Mouse (Mus musculus) lung, postnatal 10 days (tissue): ENCODE data around the gene Cideb.

Experiments
- DNase-seq: peaks from one replicate; pipeline ENCODE4 v3.0.0; 2021

The Cideb gene

DNA sequence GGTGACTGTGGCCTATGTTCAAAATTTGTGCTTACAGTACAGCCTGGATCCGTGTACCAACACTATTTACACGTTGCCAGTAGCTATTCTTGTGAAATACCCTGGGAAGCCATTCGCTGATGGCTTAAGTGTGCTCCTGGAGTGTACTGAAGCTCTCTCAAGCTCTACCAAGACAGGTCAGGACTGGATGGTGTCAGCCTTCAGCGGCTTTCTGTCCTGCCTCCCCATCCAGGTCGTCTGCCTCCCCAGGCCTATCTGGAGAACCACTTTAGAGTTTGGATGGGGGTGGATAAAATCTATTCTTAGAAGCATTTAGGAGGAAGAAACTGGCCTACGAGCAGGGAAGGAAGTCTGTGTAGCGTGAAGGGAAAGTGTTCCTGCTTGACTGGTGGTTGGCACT is 4.9 kb upstream of the Cideb start:
- DNase-seq = peak; percentile 57

DNA sequence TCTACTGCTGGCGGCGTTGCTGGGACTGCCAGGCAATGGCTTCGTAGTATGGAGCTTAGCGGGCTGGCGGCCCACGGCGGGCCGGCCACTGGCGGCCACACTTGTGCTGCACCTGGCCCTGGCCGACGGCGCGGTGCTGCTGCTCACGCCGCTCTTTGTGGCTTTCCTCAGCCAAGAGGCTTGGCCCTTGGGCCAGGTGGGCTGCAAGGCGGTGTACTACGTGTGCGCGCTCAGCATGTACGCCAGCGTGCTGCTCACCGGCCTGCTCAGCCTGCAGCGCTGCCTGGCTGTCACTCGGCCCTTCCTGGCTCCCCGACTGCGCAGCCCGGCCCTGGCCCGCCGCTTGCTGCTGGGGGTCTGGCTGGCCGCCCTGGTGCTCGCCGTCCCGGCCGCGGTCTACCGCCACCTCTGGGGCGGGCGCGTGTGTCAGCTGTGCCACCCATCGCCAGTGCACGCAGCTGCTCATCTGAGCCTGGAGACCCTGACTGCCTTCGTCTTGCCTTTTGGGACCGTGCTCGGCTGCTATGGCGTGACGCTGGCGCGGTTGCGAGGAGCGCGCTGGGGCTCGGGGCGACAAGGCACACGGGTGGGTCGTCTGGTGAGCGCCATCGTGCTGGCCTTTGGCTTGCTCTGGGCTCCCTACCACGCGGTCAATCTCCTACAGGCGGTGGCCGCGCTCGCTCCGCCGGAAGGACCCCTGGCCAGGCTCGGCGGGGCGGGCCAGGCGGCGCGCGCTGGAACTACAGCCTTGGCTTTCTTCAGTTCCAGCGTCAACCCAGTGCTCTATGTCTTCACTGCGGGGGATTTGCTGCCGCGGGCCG is 4.0 kb upstream of the Cideb start:
- DNase-seq = peak; percentile 76

DNA sequence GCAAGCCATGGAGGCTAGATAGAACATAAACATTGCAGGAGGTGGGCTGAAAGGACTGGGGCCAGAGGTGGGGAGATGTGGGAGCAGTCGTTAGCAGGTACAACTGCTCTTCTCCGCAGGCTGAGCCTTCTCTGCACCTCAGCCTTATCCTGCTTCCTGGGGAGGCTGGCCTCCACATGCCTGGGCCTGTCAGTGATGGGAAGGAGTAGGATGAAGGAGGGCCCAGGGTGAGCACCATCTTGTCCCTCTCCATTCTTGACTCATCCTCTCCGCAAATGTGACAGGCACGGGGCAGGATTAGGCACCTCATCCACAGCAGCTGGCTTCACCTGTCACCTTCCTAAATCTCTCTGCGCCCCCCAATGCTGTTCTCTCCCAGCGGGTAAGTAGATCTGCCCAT is 2.9 kb upstream of the Cideb start, which contains the start of gene Ltb4r2:
TSS of gene Ltb4r2 (plus strand) at position 266 of the 400 bp plus-strand sequence.
- no peak for DNase-seq

DNA sequence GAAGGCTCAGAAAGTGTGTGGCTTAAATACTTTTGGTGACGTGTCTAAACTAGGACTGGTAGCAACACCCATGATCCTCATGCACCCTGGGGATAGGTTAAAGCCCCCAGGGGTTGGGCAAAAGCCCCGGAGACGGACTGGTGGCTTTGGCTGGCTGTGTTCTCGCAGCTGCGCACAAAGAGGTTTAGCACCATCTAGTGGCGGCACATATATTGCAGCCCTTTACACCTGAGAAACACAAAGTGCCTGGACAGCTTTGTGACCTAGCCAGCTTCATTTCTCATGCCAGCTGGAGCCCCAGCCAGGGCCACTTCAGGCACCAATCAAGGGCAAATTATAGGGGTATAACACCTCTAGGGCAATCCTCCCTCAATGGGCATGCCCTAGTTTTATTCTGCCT is 1.9 kb upstream of the Cideb start:
- DNase-seq = peak; percentile 91

DNA sequence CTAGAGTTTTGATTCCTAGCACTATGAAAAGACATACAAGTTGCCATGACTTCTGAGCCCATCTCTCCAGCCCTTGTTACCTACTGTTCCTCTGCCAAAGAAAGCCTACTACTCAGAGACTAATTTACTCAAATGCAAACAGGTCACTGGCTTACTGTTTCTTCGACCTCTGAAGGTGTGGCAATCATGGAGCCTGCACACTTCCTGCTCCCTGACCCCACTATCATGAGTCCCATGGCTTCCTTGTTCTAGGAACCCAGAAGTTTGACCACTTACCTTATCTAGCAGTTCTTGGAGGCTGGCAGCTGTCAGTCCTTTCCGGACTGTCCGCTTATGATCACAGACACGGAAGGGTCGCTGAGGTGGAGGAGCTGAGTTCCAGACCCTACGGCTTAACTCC is 692 bp downstream of the Cideb start:
- DNase-seq = no peak

DNA sequence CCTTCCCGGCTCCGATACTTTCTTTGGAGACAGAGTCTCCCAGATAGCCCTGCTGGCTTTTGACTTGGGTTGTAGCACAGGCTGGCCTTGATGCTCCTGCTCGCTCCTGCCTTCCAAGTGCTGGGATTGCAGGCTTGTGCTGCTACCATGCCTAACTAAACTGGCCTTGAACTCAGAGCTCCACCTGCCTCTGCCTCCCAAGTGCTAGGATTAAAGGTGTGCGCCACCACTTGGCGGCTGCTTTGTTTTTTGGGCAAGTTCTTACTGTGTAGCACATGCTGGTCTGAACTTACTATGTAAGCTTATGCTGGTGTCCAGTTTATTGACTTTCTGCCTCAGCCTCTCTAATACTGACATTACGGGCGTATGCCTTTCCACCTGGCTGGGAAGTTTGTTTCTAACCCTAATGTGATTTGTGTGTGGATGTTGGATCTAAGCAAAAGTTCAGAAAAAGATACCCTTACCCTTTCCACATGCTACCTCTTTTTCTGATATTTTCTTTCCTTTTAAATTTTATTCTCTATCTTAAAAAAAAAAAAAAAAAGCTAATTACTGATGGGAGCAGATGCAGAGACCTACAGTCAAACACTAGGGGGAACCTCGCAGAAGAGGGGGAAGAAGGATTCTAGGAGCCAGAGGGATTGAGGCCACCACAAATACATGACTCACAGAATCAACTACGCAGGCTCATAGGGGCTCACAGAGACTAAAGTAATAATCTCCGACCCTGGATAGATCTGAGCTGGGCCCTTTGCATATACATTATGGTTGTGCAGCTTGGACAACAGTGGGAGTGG is 11.0 kb downstream of the Cideb start:
- no peak for DNase-seq

DNA sequence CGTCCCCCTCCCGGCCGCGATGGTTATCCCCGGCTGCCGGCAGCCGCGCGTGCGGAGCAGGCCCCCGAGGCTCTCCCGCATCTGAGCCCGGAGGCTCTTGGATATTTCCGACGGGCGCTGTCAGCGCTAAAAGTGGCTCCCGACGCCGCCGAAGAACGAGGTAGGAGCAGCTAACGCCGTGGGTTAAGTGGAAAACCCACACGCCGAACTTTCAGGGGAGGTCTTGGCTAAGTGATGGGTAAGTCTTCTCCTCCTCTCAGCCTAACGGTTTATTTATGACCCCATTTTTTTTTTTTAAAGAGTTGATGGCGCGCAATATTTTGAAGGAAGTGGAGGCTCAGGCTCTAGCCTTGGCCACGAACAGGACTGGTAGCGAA is 12.4 kb downstream of the Cideb start:
- DNase-seq = no peak

DNA sequence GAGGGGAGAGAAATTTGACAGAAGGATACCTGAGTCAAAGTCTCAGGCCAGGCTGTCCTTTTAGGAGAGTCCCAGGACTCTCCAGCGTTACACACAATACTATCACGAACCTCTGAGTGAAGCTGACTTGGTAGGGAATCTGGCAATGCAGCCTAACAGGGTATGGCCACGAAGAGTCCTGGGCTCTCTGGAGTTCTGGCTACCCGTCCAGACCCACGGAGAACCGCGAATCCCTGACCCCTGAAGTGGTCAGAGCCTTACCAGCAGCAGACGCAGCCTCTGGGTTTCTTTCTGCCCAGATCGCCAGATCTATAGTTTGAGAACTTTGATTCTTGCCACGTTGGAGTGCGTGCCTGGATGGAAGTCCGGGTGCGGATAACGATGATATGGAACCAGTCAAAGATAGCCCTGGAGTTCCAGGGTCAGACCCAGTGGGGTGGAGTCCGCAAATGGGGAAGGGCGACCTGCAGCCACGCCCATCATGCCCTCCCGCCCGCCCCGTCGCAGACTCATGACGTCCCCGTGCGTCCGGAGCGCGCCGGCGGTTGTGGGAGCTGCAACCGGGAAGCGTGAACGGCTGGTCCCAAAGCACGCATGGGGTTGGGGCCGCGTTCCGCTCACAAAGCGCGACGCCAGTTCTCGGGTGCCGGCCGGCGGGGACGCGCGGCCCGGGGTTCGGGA is 12.9 kb downstream of the Cideb start, which contains the start of the genes Dhrs1 and Nop9:
TSS of gene Dhrs1 (minus strand) at position 511 of the 681 bp plus-strand sequence.
TSS of gene Nop9 (plus strand) at position 514 of the 681 bp plus-strand sequence.
- DNase-seq = peak; percentile 91

DNA sequence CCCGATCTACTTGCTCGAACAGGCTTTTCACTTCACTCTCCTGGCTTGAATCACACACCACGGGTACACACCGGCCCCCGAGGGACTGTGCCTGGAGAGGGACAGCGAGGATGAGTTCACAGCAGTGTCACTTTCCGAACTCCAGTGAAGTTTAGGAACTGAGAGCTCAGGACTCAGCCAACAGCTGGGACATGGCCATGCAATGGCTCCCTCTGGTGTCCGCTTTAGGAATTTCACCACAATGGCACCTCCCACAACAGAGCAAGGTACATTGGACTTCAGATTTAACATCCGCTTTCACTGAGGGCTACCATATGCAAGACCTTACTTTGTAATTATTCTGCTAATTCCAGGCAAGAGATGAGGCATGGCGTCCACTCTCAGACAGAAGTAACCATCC is 14.5 kb downstream of the Cideb start:
- DNase-seq = peak; percentile 92

DNA sequence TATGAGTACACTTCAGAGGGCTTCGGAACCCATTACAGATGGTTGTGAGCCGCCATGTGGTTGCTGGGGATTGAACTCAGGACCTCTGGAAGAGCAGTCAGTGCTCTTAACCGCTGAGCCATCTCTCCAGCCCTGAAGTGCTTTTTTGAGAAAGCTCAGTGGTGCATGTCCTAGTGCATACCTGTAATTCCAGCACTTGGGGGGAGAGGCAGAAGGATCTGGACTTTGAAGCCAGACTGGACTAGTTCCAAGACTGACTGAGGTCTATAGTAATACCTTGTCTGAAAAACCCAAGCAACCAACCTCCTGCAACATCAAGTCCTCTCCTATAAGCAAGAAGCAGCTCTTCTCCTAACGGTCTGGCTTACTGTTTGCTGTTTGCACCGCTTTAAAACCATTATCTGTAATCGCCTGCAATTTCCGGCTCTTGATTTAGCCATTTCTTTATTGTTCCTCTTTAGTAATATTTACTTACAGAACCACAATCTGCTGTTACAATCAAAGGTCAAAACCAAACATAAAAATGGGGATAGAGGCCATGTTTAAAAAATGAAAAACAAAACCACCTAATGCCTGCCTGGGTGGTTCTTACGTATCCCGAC is 21.1 kb downstream of the Cideb start:
- no peak for DNase-seq

DNA sequence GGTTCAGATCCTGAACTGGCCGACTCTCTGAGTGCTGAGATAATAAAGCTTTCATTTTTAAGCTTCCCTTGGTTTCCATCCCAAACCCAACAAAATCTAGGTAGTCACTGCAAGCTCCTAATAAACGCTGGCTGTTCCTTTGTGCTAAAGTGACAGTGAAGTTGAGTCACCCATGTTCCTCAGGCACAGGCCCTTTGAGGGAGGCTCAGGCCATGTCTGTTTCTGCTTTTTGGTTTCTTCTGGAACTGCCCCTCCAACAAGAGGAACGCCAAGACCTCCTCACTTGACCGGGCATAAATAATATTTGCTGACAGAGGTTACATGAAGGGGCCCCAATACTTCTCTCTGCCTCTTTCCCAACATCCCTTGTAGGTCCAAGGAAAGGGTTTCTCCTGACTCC is 22.5 kb downstream of the Cideb start:
- DNase-seq = no peak

DNA sequence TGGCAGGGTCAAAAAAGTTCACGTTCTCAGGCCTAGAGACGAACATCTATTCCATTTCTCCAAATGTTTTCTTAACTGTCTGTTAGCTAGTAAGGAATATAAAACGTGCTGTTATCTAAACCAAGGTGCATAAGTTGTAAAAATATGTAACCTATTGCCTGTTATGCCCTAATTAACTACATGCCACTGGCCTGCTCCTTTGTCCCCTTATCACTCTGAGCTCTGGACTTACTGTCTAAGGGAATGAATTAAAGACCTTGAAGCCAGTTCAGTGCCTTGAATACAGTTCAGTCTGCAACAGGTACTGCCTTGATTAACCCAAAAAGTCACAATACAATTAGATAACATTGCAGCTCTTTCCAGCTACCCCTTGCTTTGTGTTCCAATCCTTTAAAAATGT is 22.9 kb downstream of the Cideb start:
- no peak for DNase-seq

DNA sequence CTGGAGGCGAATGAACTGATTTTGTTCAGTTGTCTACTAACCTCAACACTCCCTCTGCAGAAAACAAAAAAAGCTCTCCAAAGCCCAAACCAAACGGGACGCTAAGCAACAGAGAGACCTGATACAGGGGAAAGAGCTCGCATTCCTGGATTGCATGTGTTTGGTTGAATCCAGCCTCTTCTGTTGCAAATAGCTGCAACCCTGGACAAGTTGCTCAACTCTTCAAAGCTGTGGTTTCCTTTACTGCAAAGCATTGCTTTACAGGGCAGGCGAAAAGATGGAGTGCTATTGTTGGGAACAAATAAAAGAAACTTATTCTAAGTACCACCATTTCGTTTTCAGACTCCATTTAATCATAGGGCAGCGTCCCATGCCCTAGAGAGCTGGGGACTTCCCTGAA is 23.4 kb downstream of the Cideb start:
- DNase-seq = no peak

DNA sequence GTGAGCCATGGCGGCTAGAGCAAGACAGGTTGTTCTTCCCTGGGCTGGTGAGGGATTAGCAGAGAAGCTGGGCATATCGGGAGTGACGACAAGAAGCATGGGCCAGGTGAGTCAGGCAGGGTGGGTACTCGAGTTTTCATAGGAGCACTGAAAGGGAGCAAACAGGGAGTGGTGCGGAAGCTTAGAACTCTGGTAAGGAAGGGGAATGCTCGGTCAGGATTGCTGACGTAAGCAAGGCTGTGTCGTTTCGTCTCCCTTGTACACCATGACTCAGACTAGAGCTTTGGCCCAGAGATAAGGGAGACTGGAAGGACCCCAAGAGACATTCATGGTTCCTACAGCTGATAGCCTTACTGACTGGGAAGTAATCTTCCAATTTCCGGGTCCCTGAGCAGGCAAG is 24.4 kb downstream of the Cideb start:
- DNase-seq = no peak

DNA sequence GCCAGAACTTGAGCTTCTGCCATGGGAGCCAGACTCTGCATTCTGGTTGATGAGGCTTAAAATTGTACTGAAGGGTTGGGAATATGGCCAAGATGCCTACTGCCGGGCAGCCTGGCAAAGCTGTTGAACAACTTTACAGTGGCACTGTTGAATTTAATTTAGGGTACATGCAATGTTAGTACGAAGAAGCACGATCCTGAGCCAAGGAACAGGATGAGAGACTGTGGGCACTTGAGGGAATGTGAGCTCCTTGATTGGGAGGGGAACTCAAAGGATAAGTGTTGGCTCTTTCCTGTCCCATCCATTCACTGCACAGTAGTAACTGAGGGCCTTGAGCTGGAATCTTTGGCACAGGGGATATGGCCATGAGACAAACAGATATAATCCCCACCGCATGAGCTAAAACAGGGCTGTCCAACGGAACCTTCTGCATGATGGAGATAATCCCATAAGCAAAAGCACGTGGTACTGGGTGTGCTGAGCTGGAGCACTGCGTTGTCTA is 27.7 kb downstream of the Cideb start:
- no peak for DNase-seq

DNA sequence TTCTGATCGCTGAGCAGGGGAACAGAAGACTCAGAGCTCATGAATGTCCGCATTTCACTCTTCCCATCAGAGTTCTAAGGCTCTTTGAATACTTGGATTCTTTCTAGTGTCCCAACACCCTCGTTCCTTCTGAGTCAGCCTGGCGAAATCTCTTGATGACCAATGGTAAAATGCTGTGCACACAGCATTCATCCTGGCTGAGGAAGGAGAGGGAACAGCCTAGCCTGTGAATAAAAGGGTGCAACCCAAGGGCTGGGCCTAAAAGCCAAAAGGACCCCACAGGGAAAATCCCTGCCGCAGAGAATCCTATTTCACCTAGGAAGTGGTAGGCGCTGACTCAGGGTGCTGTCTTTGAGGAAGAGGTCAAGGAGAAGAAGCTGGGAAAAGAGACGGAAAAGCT is 28.1 kb downstream of the Cideb start:
- no peak for DNase-seq

DNA sequence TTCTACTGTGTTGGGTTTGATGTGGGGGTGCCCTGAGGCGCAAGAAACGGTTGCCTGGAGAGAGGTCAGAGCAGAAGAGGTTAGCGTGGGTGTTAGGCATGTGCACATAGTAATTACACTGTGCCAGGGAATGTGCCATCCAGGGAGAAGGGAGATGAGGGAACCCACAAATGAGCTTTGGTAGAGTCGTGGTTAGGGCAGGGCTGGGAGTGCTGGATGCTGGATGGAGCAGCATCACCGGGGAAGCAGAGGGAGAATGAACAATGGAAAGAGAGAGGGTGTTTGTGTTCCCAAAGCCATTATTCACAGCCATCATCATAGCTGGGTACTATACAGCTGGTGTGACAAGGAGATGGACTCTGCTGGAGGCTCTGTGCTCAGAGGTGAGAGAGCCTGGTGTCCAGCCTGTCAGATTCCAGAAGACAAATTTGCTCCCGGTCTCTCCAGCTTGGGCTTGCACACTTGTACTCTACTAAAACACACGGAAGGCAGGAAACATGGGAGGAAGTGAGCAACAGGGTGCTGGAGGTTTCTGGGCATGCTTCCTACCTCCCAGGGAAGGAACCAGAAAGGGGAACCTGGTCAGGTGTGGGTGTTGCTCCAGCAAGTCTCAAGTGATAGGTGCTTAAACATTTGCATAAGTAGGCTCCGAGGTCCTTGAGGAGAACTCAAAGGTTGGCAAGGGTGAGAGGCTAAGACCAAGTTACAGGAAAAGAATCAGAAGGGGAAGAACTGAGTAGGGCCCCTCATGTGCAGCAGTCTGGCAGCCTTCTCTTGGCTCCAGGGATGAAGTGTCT is 30.2 kb downstream of the Cideb start:
- DNase-seq = no peak

DNA sequence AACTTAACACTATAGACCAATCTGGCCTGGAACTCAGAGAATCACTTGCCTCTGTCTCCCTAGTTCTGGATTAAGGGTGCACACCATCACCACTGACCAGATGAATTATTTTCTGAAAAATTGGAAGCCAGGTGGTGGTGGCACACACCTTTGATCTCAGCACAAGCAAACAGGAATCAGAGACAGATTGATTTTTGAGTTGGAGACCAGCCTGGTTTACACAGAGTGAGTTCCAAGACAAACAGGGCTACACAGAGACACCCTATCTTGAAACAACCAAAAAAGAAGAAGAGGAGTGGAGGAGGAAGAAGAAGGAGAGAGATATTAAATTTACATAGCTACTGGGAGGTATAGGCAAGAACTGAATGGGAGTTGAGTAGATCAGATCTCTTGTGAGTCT is 32.0 kb downstream of the Cideb start:
- no peak for DNase-seq

DNA sequence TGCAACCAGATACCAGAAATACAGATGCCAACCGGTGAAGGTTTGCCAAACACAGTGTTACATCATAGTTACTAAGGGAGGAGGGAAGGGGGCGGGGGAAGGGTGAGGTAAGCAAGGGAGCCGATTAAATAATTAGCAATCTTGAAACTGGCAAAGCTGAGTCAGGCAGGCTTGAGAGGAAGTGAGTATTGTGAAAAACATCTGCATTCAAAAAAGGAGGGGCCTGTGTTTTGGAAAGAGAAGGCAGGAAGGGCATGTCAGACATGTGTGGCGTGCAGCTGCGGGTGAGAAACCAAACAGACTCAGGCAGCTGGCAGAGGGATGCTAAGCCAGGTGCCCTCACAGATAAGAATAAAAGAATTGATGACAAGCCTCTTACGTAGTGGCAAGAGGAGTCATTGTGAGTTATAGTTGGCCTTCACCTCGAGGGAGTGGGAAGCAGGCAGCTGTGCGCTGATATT is 33.8 kb downstream of the Cideb start:
- DNase-seq = peak; percentile 57

DNA sequence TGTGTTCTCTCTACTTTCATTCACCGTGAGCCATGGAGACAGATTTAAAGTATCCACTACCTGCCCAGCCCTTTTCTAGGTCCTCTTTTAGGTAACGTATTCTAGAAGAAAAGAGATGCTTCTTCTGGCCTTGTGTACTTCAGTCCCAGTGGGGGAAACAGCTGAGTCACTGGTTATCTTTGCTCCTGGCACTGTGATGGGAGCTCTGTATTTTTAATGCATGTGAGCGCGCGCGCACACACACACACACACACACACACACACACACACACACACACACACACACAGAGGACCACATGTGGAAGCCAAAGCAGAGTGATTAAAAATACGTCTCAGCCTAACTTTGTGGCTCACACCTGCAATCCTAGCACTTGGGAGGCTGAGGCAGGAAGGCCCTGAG is 34.8 kb downstream of the Cideb start:
- DNase-seq = no peak

DNA sequence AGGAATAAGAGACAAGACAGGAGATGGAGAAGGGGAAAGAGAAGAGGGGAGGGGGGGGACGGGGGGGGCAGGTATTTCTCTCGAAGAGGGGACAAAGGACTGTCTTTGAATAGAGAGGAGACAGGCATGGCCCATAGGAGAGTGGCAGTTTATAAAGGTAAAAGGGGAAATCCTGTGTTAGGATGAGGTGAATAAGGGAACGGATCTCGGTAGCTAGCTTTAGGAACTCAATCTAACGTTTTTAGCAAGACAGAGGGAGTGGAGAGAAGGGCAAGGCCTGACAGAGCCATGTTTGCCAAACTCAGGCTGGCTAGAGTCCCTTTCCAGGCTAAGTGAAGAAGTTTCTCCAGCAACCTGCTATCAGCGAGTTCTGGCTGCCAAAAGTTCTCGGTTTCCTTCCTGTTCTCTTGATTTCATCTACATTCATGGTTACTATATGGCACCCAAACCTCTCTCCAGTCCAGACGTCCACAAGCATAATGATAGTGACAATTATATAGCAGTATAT is 35.8 kb downstream of the Cideb start:
- no peak for DNase-seq
